Mouse (Mus musculus) ES-E14 (cell line): ENCODE data around the gene Lnp1. TPM values are rescaled to one million over a fixed set of nuclear protein-coding genes. Genes with fewer than 3 reads are reported as not detected.

Source experiments
- DNase-seq: peaks from one replicate; pipeline ENCODE4 v3.0.0-alpha.2; 2013; ENCODE audit warnings: low read depth, low spot score
- H3K27ac ChIP-seq: 2 replicates; pipeline ENCODE4 v1.5.1; 2012; ENCODE audit warnings: low read depth, mild to moderate bottlenecking, low read length, moderate library complexity, mixed read lengths; ENCODE audit not compliant: poor library complexity, insufficient read depth, severe bottlenecking
- H3K36me3 ChIP-seq: 2 replicates; pipeline ENCODE4 v1.6.1; 2012; ENCODE audit warnings: mild to moderate bottlenecking, low read length, moderate library complexity, mixed read lengths; ENCODE audit not compliant: control insufficient read depth, poor library complexity, insufficient read depth, severe bottlenecking
- H3K4me1 ChIP-seq, 2 experiments: fragments of 150-350 bp in 1 of 2; sonication (generic) in 1 of 2; 2 replicates each; pipeline ENCODE4 v1.6.1; 2012; ENCODE audit warnings: low read length in 2 of 2, mild to moderate bottlenecking in 1 of 2, mixed read lengths in 1 of 2; ENCODE audit not compliant: control insufficient read depth in 2 of 2, insufficient read depth in 2 of 2, poor library complexity in 1 of 2
- H3K4me3 ChIP-seq, 2 experiments: fragments of 150-350 bp in 1 of 2; sonication (generic) in 1 of 2; 2 replicates each; pipeline ENCODE4 v1.5.1; 2012; ENCODE audit warnings: low read length in 2 of 2, low read depth in 1 of 2, mild to moderate bottlenecking in 1 of 2, mixed read lengths in 1 of 2; ENCODE audit not compliant: insufficient read depth in 1 of 2, poor library complexity in 1 of 2, severe bottlenecking in 1 of 2
- H3K9ac ChIP-seq: 2 replicates; pipeline ENCODE4 v1.6.1; 2012; ENCODE audit warnings: low read depth, mild to moderate bottlenecking, low read length, mixed read lengths; ENCODE audit not compliant: poor library complexity, insufficient read depth, severe bottlenecking
- H3K9me3 ChIP-seq: fragments of 150-350 bp; sonication (generic); 2 replicates; pipeline ENCODE4 v1.6.1; 2012; ENCODE audit warnings: low read depth, mild to moderate bottlenecking, low read length; ENCODE audit not compliant: control insufficient read depth, insufficient read depth
- CHD2 ChIP-seq: IDR thresholded peaks from 2 replicates; pipeline ENCODE4 v1.6.1; 2014; ENCODE audit warnings: mild to moderate bottlenecking, low read depth, low read length, inconsistent platforms
- HCFC1 ChIP-seq: IDR thresholded peaks from 2 replicates; pipeline ENCODE4 v1.6.1; 2012; ENCODE audit warnings: low read length, inconsistent platforms, borderline replicate concordance; ENCODE audit not compliant: insufficient read depth
- MAFK ChIP-seq: IDR thresholded peaks from 2 replicates; pipeline ENCODE4 v1.6.1; 2014; ENCODE audit warnings: mild to moderate bottlenecking, low read depth, low read length, inconsistent platforms; ENCODE audit not compliant: insufficient read depth
- ZC3H11A ChIP-seq: IDR thresholded peaks from 2 replicates; pipeline ENCODE4 v1.6.1; 2012; ENCODE audit warnings: low read depth, mild to moderate bottlenecking, inconsistent platforms, low read length, borderline replicate concordance
- ZNF384 ChIP-seq: IDR thresholded peaks from 2 replicates; pipeline ENCODE4 v1.6.1; 2012; ENCODE audit warnings: low read depth, low read length, inconsistent platforms
- in situ Hi-C, 2 experiments: fragments of 600-800 bp; cut with MboI; formaldehyde crosslinking; loops; one replicate each; pipeline ENCODE4 v1.15.1; 2025; ENCODE audit warnings: low sequenced_read_pairs in 2 of 2, inconsistent platforms in 1 of 2; ENCODE audit not compliant: unreplicated experiment in 2 of 2
- total RNA-seq: library from RNA; depleted of rRNA; stranded (reverse); fragments of 300-350 nt; gene quantifications from 2 replicates; pipeline ENCODE4 v1.2.3, GENCODE M21; 2012

Gene Lnp1
- total RNA-seq, 1 experiment: not detected

- H3K36me3 ChIP-seq: no peaks in the 10 kb centered on the region
- TF ChIP-seq ZNF384: peak; percentile 79
- no peak for TF ChIP-seq CHD2
- TF ChIP-seq ZC3H11A: no peak
- no peak for TF ChIP-seq MAFK
- peaks cover 1 to 2% of the 10 kb centered on the region in 2 experiments; a peak in 1 of 4 replicates for H3K4me1 ChIP-seq
- no peak overlapping the region for H3K27ac ChIP-seq
- H3K9ac ChIP-seq: no peak overlapping the region
- DNase-seq: no peak
- no peaks in the 10 kb centered on the region for H3K9me3 ChIP-seq
- H3K4me3 ChIP-seq: peak overlapping the region in 1 of 2 experiments; percentile 92; a peak in 2 of 4 replicates
- in situ Hi-C loops: loop anchor here in 1 of 2 experiments (25.0 kb wide), 1 partner anchor 949 kb away; the partner anchor contains the start of gene Cep97
Measured at GRCm38 (mm10) chr16:56886616-56887116, 41.2 kb downstream of the Lnp1 start.

- Histone ChIP-seq H3K9me3 (no peaks in the 10 kb centered on the region), H3K9ac (peak within 1 kb of the TSS; percentile 87), H3K27ac (no peak within 1 kb of the TSS), H3K4me1 (peaks cover 2 to 3% of the 10 kb centered on the region in 2 experiments; a peak in 1 of 4 replicates), H3K4me3 (peak within 1 kb of the TSS; percentile 92 to 95), H3K36me3 (no peaks in the 10 kb centered on the region)
- in situ Hi-C loops: loop anchor here in 1 of 2 experiments (25.0 kb wide), 1 partner anchor 949 kb away; the partner anchor contains the start of gene Cep97
- DNase-seq: peak; percentile 85
- TF ChIP-seq CHD2: peak; percentile 71
- TF ChIP-seq MAFK: no peak
Measured at GRCm38 (mm10) chr16:56885824-56886615, 41.8 kb downstream of the Lnp1 start, which contains the start of gene Tmem45a. Gene Tmem45a, minus strand, starts transcription at chr16:56886166.

GRCm38 (mm10) chr16:56884811-56885210 is 43.0 kb downstream of the Lnp1 start:
- Histone ChIP-seq H3K9ac (no peak overlapping the region), H3K27ac (no peak overlapping the region), H3K4me1 (peaks cover 2 to 3% of the 10 kb centered on the region in 2 experiments), H3K36me3 (no peaks in the 10 kb centered on the region), H3K4me3 (no peak overlapping the region), H3K9me3 (no peaks in the 10 kb centered on the region)
- DNase-seq: no peak
- TF ChIP-seq CHD2: no peak
- no peak for TF ChIP-seq MAFK
- no peak for TF ChIP-seq HCFC1
- in situ Hi-C loops: loop anchor here in 1 of 2 experiments (25.0 kb wide), 1 partner anchor 948 kb away; the partner anchor contains the start of gene Cep97

- TF ChIP-seq ZC3H11A (no peak), HCFC1 (no peak), ZNF384 (no peak), CHD2 (no peak), MAFK (no peak)
- no peaks in the 10 kb centered on the region for H3K36me3 ChIP-seq
- peaks cover 2 to 9% of the 10 kb centered on the region in 2 experiments; a peak in 2 of 4 replicates for H3K4me1 ChIP-seq
- H3K4me3 ChIP-seq: no peak overlapping the region
- no peak overlapping the region for H3K9ac ChIP-seq
- DNase-seq: no peak
- no peak overlapping the region for H3K27ac ChIP-seq
- in situ Hi-C loops: no loop called here
- no peaks in the 10 kb centered on the region for H3K9me3 ChIP-seq
Measured at GRCm38 (mm10) chr16:56873410-56873809, 54.5 kb downstream of the Lnp1 start.
